Mouse (Mus musculus) limb, embryonic 14.5 days (tissue): Measurements from ENCODE around the gene Chmp2b. TPM values are rescaled to one million over a fixed set of nuclear protein-coding genes. Genes with fewer than 3 reads are reported as not detected.

Source experiments
- ATAC-seq: fragments of 200-750 bp; cut with Nextera tagmentation; 2 replicates; pipeline ENCODE4 v1.8.0; 2017; ENCODE audit warnings: low read depth, moderate number of reproducible peaks, moderate TSS enrichment; ENCODE audit not compliant: low FRiP score
- DNase-seq: peaks from one replicate; pipeline ENCODE4 v3.0.0-alpha.2; 2015; ENCODE audit warnings: low spot score
- H3K27ac ChIP-seq: fragments of 300-500 bp; sonication (generic); replicated peaks from 2 replicates; pipeline ENCODE4 v1.5.1; 2014; ENCODE audit warnings: low read depth, mild to moderate bottlenecking, low read length, moderate library complexity, mixed read lengths
- H3K27me3 ChIP-seq: fragments of 300-500 bp; sonication (generic); 2 replicates; pipeline ENCODE4 v1.6.1; 2014; ENCODE audit warnings: low read length, mixed read lengths; ENCODE audit not compliant: control insufficient read depth, insufficient read depth
- H3K36me3 ChIP-seq: fragments of 300-500 bp; sonication (generic); 2 replicates; pipeline ENCODE4 v1.6.1; 2014; ENCODE audit warnings: mild to moderate bottlenecking, low read length, moderate library complexity, mixed read lengths; ENCODE audit not compliant: control insufficient read depth, insufficient read depth
- H3K4me1 ChIP-seq: fragments of 300-500 bp; sonication (generic); 2 replicates; pipeline ENCODE4 v1.6.1; 2014; ENCODE audit warnings: antibody characterized with exemption, low read length, mixed read lengths; ENCODE audit not compliant: control insufficient read depth, insufficient read depth
- H3K4me2 ChIP-seq: fragments of 300-500 bp; sonication (generic); replicated peaks from 2 replicates; pipeline ENCODE4 v1.6.1; 2014; ENCODE audit warnings: low read depth, mild to moderate bottlenecking, low read length, moderate library complexity; ENCODE audit not compliant: severe bottlenecking
- H3K4me3 ChIP-seq: fragments of 300-500 bp; sonication (generic); replicated peaks from 2 replicates; pipeline ENCODE4 v1.5.1; 2014; ENCODE audit warnings: low read length
- H3K9ac ChIP-seq: fragments of 300-500 bp; sonication (generic); 2 replicates; pipeline ENCODE4 v1.6.1; 2014; ENCODE audit warnings: mild to moderate bottlenecking, low read depth, low read length, moderate library complexity; ENCODE audit not compliant: severe bottlenecking
- H3K9me3 ChIP-seq: fragments of 300-500 bp; sonication (generic); 2 replicates; pipeline ENCODE4 v1.6.1; 2016; ENCODE audit warnings: low read length; ENCODE audit not compliant: control insufficient read depth
- POLR2A ChIP-seq: fragments of 200-500 bp; IDR thresholded peaks from 2 replicates; pipeline ENCODE4 v1.8.0; 2012; ENCODE audit warnings: inconsistent platforms, mild to moderate bottlenecking, moderate library complexity, borderline replicate concordance; ENCODE audit not compliant: insufficient read depth, insufficient read length; ENCODE audit errors: extremely low read depth
- WGBS: fragments of 180-500 bp; shearing (Covaris S2); extraction: QIAGEN DNeasy Blood & Tissue Kit; methylation state at CpG from one replicate; pipeline ENCODE4 v1.1.7; 2014; 5-methylcytosine and 5-hydroxymethylcytosine counted together
- polyA plus RNA-seq, 2 experiments: library from polyadenylated mRNA; depleted of rRNA in 1 of 2; stranded (reverse) in 1 of 2; unstranded in 1 of 2; fragments of >200 nt; fragmentation: Nextera tagmentation in 1 of 2; extraction: Ambion mirVana in 1 of 2; gene quantifications; 2 replicates each; pipeline versions ENCODE4 v1.2.1 to v1.2.3; 2012 to 2014

Chmp2b gene
- polyA plus RNA-seq (2012; rRNA removed) (38.4 and 51.4 TPM in 2 replicates), polyA plus RNA-seq (2014; fragmentation: Nextera tagmentation; extraction: Ambion mirVana) (109 and 129 TPM in 2 replicates)

GRCm38 (mm10) chr16:65561963-65562863 lies at the start of gene Chmp2b:
Chmp2b (minus strand) TSS chr16:65562726.
- H3K27ac ChIP-seq = peak within 1 kb of the TSS; percentile 50; the same call in 1 of the 2 replicates
- H3K36me3 ChIP-seq = no peaks in the 10 kb centered on the region
- peak within 1 kb of the TSS; percentile 82 for H3K4me3 ChIP-seq
- no peaks in the 10 kb centered on the region for H3K9me3 ChIP-seq
- H3K4me1 ChIP-seq = peaks cover 4% of the 10 kb centered on the region; the same call in 1 of the 2 replicates
- H3K27me3 ChIP-seq = no peaks in the 10 kb centered on the region
- DNase-seq (peak; percentile 91), ATAC-seq (peak; percentile 93)
- WGBS = under 1% methylated on average over 60 of the region's 69 CpGs
- TF ChIP-seq POLR2A = peak; percentile 49; the same call in 1 of the 2 replicates
- peak within 1 kb of the TSS; percentile 89 for H3K9ac ChIP-seq
- peak within 1 kb of the TSS; percentile 55 for H3K4me2 ChIP-seq

DNA sequence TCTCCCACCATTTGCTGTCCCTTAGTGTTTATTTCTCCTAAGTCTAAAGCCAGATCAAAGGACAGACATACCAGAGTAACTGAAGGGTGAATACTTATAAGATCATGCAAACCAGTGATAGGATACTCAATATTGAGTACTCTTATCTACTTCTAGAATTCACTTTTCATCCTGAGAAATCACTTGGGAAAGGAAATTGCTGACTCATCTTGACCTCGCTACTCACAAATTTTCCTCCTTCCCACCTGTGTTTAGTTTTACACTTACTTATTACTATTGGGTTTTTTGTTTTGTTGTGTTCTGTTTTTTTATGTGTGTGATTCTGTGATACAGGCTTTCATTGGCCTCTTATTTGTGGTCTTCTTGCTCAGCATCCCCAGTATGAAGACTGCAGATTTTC lies 49.2 kb upstream of the Chmp2b start:
- H3K9ac ChIP-seq = no peak overlapping the region
- H3K4me2 ChIP-seq = no peak overlapping the region
- no peak for TF ChIP-seq POLR2A
- no peak for DNase-seq
- H3K27ac ChIP-seq = no peak overlapping the region
- H3K36me3 ChIP-seq = no peaks in the 10 kb centered on the region
- H3K9me3 ChIP-seq = no peaks in the 10 kb centered on the region
- H3K4me1 ChIP-seq = no peaks in the 10 kb centered on the region
- 71% methylated on average over 1 of the region's 1 CpGs for WGBS
- no peak overlapping the region for H3K4me3 ChIP-seq
- no peak for ATAC-seq
- no peaks in the 10 kb centered on the region for H3K27me3 ChIP-seq

- no peak for DNase-seq
- WGBS = 68% methylated on average over 4 of the region's 4 CpGs
- Histone ChIP-seq H3K4me2 (no peak overlapping the region), H3K27ac (no peak overlapping the region), H3K4me1 (no peaks in the 10 kb centered on the region), H3K9ac (no peak overlapping the region), H3K27me3 (no peaks in the 10 kb centered on the region), H3K36me3 (no peaks in the 10 kb centered on the region), H3K4me3 (no peak overlapping the region), H3K9me3 (no peaks in the 10 kb centered on the region)
- TF ChIP-seq POLR2A = no peak
- ATAC-seq = no peak
Measured at GRCm38 (mm10) chr16:65600798-65601197, 38.3 kb upstream of the Chmp2b start.

DNA sequence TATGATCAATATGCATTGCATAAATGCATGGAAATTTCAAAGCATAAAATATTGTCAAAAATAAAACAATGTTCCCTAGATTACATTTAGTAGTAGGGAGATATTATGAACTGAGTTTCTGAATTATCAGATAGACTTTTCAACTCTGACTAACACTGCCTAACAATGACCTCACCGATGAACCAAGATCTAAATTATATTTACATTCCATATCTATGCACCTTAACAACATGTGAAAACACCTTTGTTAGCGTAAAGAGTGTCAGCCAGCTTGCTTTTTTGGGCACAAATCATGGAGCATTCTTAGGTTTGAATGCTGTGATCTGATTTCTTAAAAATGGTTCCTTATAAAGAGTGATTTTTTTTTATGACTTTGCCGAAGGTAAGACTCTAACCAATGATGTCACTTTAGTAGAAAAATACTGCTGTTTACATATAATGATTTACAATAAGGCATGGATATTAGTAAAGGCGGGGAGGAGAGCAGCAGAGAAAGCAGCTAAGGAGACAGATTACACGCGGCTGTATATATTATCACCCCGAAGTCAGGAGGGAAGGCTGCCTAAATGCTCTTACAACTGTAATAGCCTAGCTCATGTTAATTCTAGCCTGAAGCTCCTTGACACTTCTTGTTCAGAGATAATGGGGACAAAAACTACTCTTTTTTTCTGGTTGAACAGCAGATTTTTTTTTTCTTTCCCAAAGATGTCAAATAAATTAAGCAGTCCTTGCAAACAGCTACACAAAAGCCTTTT lies 23.8 kb upstream of the Chmp2b start:
- no peak overlapping the region for H3K27ac ChIP-seq
- H3K27me3 ChIP-seq = no peaks in the 10 kb centered on the region
- H3K4me1 ChIP-seq = 0 out of 2 replicates have a peak, but pooled peaks cover 2% of the 10 kb centered on the region
- ATAC-seq = no peak
- DNase-seq = no peak
- WGBS = 55% methylated on average over 7 of the region's 7 CpGs
- H3K9ac ChIP-seq = no peak overlapping the region
- H3K4me3 ChIP-seq = no peak overlapping the region
- no peaks in the 10 kb centered on the region for H3K36me3 ChIP-seq
- no peaks in the 10 kb centered on the region for H3K9me3 ChIP-seq
- TF ChIP-seq POLR2A = no peak
- no peak overlapping the region for H3K4me2 ChIP-seq

GRCm38 (mm10) chr16:65585699-65586098 lies 23.2 kb upstream of the Chmp2b start:
- DNase-seq (no peak), ATAC-seq (no peak)
- Histone ChIP-seq H3K9ac (no peak overlapping the region), H3K36me3 (no peaks in the 10 kb centered on the region), H3K9me3 (no peaks in the 10 kb centered on the region), H3K4me2 (no peak overlapping the region), H3K4me3 (no peak overlapping the region), H3K4me1 (0 out of 2 replicates have a peak, but pooled peaks cover 2% of the 10 kb centered on the region), H3K27me3 (no peaks in the 10 kb centered on the region), H3K27ac (no peak overlapping the region)
- TF ChIP-seq POLR2A = no peak
- 82% methylated on average over 2 of the region's 2 CpGs for WGBS
